Mouse (Mus musculus) brain, embryonic 14.5 days (tissue): Measurements from ENCODE around the gene Tmem121b.

ENCODE experiments used
- CTCF ChIP-seq: fragments of 200-500 bp; IDR thresholded peaks from 2 replicates; pipeline ENCODE4 v1.5.1; 2012; ENCODE audit warnings: inconsistent platforms, mild to moderate bottlenecking, moderate library complexity, borderline replicate concordance; ENCODE audit not compliant: insufficient read depth, insufficient read length; ENCODE audit errors: extremely low read depth
- POLR2A ChIP-seq: fragments of 200-500 bp; IDR thresholded peaks from 2 replicates; pipeline ENCODE4 v1.6.1; 2012; ENCODE audit warnings: mild to moderate bottlenecking, inconsistent platforms, borderline replicate concordance; ENCODE audit not compliant: poor library complexity, insufficient read depth, insufficient read length, severe bottlenecking; ENCODE audit errors: extremely low read depth

DNA sequence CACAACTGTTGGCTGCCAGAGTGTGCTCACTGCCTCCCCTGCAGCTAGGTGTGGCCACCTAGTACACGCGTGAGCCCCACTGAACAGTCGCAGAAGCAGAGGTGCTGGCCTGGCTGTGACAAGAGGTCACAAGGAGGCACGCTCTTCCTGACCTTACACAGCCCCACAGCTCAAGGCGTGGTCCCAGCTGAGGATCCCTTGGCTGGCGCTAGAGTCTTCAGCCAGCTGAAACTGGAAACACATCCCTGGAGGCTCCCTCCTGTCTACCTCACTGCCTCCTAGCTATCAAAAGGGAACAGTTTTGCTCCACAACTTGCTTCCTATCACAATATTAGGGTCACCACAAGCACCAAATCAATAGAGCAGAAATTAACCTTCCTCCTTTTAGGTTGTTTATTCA, 17.6 kb upstream of the Tmem121b start:
- TF ChIP-seq POLR2A (no peak), CTCF (no peak)
